Comparison of ENCODE assay signal across 8 mouse cellular contexts in genomic region chr13:23552962-23553361, GRCm38 (mm10). TPM values are rescaled to one million over a fixed set of nuclear protein-coding genes. Genes with fewer than 3 reads are reported as not detected.
DNase-seq lines count a peak whose midpoint lies in the region; ATAC-seq and TF ChIP-seq lines count a peak whose summit lies in the region.

TSS of gene Hist1h1d (plus strand) at chr13:23553262.

- ATAC-seq in lung, embryonic 14.5 days (ENCODE audit: insufficient read depth), result no peak
- ATAC-seq in forebrain, embryonic 11.5 days (replicated peaks; ENCODE audit: low FRiP score), result no peak
- ATAC-seq in limb, embryonic 11.5 days (ENCODE audit: insufficient number of reproducible peaks, low FRiP score, low TSS enrichment, low read depth), result no peak
- ATAC-seq in neutrophil, adult 5-6 weeks (ENCODE audit: extremely low read depth, insufficient number of reproducible peaks, low FRiP score, poor library complexity, severe bottlenecking), result no peak

- H3K4me2 ChIP-seq in lung, embryonic 14.5 days, result peak within 1 kb of the TSS; percentile 85
- H3K4me2 ChIP-seq in forebrain, embryonic 11.5 days (ENCODE audit: low read depth, low read length, severe bottlenecking), result no peak within 1 kb of the TSS; the same call in 1 of the 2 replicates
- H3K4me2 ChIP-seq in limb, embryonic 11.5 days (ENCODE audit: low read depth, severe bottlenecking), result peak within 1 kb of the TSS; percentile 57; the same call in 1 of the 2 replicates

- H3K9me3 ChIP-seq in lung, embryonic 14.5 days (ENCODE audit: low read depth, low read length), result no peaks in the 10 kb centered on the region
- no peaks in the 10 kb centered on the region for H3K9me3 ChIP-seq in forebrain, embryonic 11.5 days (ENCODE audit: control insufficient read depth, low read length)
- no peaks in the 10 kb centered on the region for H3K9me3 ChIP-seq in limb, embryonic 11.5 days (ENCODE audit: control insufficient read depth, low read length)

- peak within 1 kb of the TSS; percentile 97 for H3K9ac ChIP-seq in lung, embryonic 14.5 days
- no peak within 1 kb of the TSS; the same call in 1 of the 2 replicates for H3K9ac ChIP-seq in forebrain, embryonic 11.5 days (ENCODE audit: low read length)
- peak within 1 kb of the TSS; percentile 27 for H3K9ac ChIP-seq in limb, embryonic 11.5 days (ENCODE audit: low read length)

- DNase-seq in lung, embryonic 14.5 days, result no peak
- no peak for DNase-seq in lung, adult 18-20 months
- DNase-seq in forebrain, embryonic 11.5 days (ENCODE audit: low spot score), result no peak
- DNase-seq in limb, embryonic 11.5 days (ENCODE audit: low spot score), result no peak
- DNase-seq in thymus, adult 18-20 months, result no peak
- no peak for DNase-seq in thymus, postnatal 14 days
- no peak for DNase-seq in embryo, embryonic 11 days

- H3K4me3 ChIP-seq in lung, embryonic 14.5 days (ENCODE audit: low read depth, low read length), result 0 out of 2 replicates have a peak within 1 kb of the TSS, but pooled peaks have one; percentile 46
- no peak within 1 kb of the TSS for H3K4me3 ChIP-seq in forebrain, embryonic 11.5 days (ENCODE audit: low read depth, low read length)
- H3K4me3 ChIP-seq in limb, embryonic 11.5 days (ENCODE audit: low read depth, low read length), result no peak within 1 kb of the TSS; the same call in 1 of the 2 replicates

- peaks cover 8% of the 10 kb centered on the region for H3K4me1 ChIP-seq in lung, embryonic 14.5 days (ENCODE audit: insufficient read depth)
- H3K4me1 ChIP-seq in forebrain, embryonic 11.5 days (replicated peaks; ENCODE audit: control insufficient read depth, insufficient read depth, low read length), result peaks cover 2% of the 10 kb centered on the region; the same call in 1 of the 2 replicates
- 0 out of 2 replicates have a peak, but pooled peaks cover 2% of the 10 kb centered on the region for H3K4me1 ChIP-seq in limb, embryonic 11.5 days (ENCODE audit: control insufficient read depth, insufficient read depth, low read length)

- H3K27ac ChIP-seq in lung, embryonic 14.5 days (ENCODE audit: low read depth), result peak within 1 kb of the TSS; percentile 100
- peak within 1 kb of the TSS; percentile 100 for H3K27ac ChIP-seq in forebrain, embryonic 11.5 days (ENCODE audit: low read depth, low read length)
- peak within 1 kb of the TSS; percentile 100 for H3K27ac ChIP-seq in limb, embryonic 11.5 days (replicated peaks; ENCODE audit: low read depth, low read length)

- no peak for TF ChIP-seq CTCF in lung, embryonic 14.5 days (IDR thresholded peaks at IDR 0.05; ENCODE audit: low read depth)

- H3K36me3 ChIP-seq in lung, embryonic 14.5 days (ENCODE audit: insufficient read depth), result no peaks in the 10 kb centered on the region
- H3K36me3 ChIP-seq in forebrain, embryonic 11.5 days (ENCODE audit: control insufficient read depth, insufficient read depth, low read length), result no peaks in the 10 kb centered on the region
- H3K36me3 ChIP-seq in limb, embryonic 11.5 days (ENCODE audit: control insufficient read depth, insufficient read depth, low read length), result no peaks in the 10 kb centered on the region

- H3K27me3 ChIP-seq in lung, embryonic 14.5 days (ENCODE audit: insufficient read depth, low read length), result no peaks in the 10 kb centered on the region
- no peaks in the 10 kb centered on the region for H3K27me3 ChIP-seq in forebrain, embryonic 11.5 days (ENCODE audit: control insufficient read depth, insufficient read depth, low read length)
- no peaks in the 10 kb centered on the region for H3K27me3 ChIP-seq in limb, embryonic 11.5 days (ENCODE audit: control insufficient read depth, insufficient read depth, low read length)

RNA-seq across cellular contexts. Expression of gene Hist1h1d, which starts in this region (rescaled TPM):
- polyA plus RNA-seq in lung, embryonic 14.5 days (2014; fragmentation: Nextera tagmentation; extraction: Ambion mirVana), result 0.87 and 0.99 TPM in 2 replicates
- polyA plus RNA-seq in forebrain, embryonic 11.5 days (2014; fragmentation: Nextera tagmentation; extraction: Ambion mirVana), result 0.87 and 0.92 TPM in 2 replicates
- polyA plus RNA-seq in limb, embryonic 11.5 days (2014; fragmentation: Nextera tagmentation; extraction: Ambion mirVana), result 0.54 and 0.56 TPM in 2 replicates
- 28.5 and 28.7 TPM in 2 replicates for total RNA-seq in neutrophil, adult 5-6 weeks (2017)
